Mouse (Mus musculus): ENCODE data around the gene Pex12. TPM values are rescaled to one million over a fixed set of nuclear protein-coding genes. Genes with fewer than 3 reads are reported as not detected.

The Pex12 gene
- total RNA-seq, 2 experiments from 2014 or later = 7.2 to 11.8 TPM

Other genes starting within 250 kb of the Pex12 start
- under 1 TPM; 0.34 to 0.60 TPM for gene Slfn2, start 237.5 kb downstream of the Pex12 start, total RNA-seq (2021)
- not detected for gene Slfn1, start 185.7 kb downstream of the Pex12 start, total RNA-seq (2021)
- gene Slfn4, start 127.4 kb downstream of the Pex12 start, total RNA-seq (2021) = not detected
- under 1 TPM; 0.19 to 0.32 TPM for gene Slfn3, start 111.3 kb downstream of the Pex12 start, total RNA-seq (2021)
- gene Slfn14, start 15.9 kb downstream of the Pex12 start, total RNA-seq (2021) = under 1 TPM in 1 of 2 experiments, not detected in 1; 0.11 TPM
- 100 to 1,000 TPM; 326 to 342 TPM for gene Ap2b1, start 3.6 kb downstream of the Pex12 start, total RNA-seq (2021)
- 100 to 1,000 TPM; 191 to 201 TPM for gene Rasl10b, start 106.6 kb upstream of the Pex12 start, total RNA-seq (2021)
- under 1 TPM in 1 of 2 experiments, not detected in 1; 0.18 TPM for gene Gas2l2, start 126.9 kb upstream of the Pex12 start, total RNA-seq (2021)
- gene 1700020L24Rik, start 135.1 kb upstream of the Pex12 start, total RNA-seq (2021) = not detected
- gene Mmp28, start 160.5 kb upstream of the Pex12 start, total RNA-seq (2021) = 1 to 10 TPM; 3.4 to 4.0 TPM
- gene Taf15, start 170.5 kb upstream of the Pex12 start, total RNA-seq (2021) = 10 to 100 TPM; 68.8 to 71.9 TPM
- gene Heatr9, start 219.6 kb upstream of the Pex12 start, total RNA-seq (2021) = not detected
- gene Ccl5, start 227.9 kb upstream of the Pex12 start, total RNA-seq (2021) = not detected